Mouse (Mus musculus) cerebellum, adult 11 months (tissue): ENCODE measurements around the gene Gm17555.
"Not testable (repeated sequence)": the region's sequence is repeated elsewhere in the genome, so short reads cannot be mapped to it uniquely, and the experiment has no call there.

ENCODE experiments used
- DNase-seq: peaks from one replicate; pipeline ENCODE4 v3.0.0; 2022

The Gm17555 gene

DNA sequence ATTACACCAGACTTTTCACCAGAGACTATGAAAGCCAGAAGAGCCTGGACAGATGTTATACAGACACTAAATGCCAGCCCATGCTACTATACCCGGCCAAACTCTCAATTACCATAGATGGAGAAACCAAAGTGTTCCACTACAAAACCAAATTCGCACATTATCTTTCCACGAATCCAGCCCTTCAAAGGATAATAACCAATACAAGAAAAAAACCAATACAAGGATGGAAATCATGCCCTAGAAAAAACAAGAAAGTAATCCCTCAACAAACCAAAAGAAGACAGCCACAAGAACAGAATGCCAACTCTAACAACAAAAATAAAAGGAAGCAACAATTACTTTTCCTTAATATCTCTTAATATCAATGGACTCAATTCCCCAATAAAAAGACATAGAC lies at the start of gene Gm17555:
Gm17555 (plus strand) TSS at position 301 of the 400 bp plus-strand sequence.
- not testable (repeated sequence) for DNase-seq

DNA sequence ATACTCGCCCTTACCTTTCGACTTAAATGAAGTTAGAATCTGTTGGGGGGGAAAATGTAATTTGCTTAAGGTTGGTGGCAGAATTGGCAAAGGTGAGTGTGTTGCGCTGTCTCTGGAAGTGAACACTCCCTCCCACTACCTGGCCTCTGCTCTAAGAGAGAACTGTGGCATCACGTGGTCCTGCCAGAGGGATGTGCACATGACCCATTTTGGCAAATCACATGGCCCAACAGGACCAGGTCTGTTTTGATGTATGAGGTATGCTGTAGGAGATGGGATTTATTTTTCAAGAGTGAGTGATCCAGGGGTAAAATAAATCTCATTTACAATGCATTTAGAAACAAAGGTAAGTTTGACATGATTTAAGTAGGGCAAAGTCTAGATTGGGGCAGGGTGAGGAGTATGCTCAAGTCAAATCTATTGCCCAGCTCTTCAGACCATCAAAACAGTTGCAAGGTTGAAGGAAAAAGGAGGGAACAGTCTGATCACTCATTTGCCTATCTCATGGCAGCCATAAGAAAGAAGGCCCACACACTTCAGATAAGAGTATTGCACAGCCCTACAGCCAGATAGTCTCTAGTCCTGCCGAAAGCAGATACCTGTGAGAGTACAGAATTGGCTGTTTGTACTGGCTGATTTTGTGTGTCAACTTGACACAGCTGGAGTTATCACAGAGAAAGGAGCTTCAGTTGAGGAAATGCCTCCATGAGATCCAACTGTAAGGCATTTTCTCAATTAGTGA lies 49.5 kb upstream of the Gm17555 start:
- no peak for DNase-seq

DNA sequence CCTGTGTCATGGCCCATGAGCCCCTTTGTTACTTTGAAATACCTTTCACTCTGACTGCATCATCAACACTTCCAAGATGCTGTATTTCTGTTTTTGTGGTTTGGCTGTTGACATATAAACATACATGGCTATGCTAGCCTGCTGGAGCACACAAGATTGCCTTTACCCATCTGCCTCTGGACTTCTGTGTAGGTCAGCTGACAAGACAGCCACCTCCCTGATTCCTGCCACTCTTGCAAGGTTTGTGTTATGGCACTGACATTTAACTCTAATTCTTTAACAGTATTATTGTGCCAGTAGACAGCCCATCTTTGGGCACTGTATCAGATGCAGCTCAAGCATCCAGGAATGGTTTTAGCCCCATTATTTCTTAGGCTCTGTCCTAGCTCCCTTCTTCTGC lies 48.6 kb upstream of the Gm17555 start:
- DNase-seq, result no peak

DNA sequence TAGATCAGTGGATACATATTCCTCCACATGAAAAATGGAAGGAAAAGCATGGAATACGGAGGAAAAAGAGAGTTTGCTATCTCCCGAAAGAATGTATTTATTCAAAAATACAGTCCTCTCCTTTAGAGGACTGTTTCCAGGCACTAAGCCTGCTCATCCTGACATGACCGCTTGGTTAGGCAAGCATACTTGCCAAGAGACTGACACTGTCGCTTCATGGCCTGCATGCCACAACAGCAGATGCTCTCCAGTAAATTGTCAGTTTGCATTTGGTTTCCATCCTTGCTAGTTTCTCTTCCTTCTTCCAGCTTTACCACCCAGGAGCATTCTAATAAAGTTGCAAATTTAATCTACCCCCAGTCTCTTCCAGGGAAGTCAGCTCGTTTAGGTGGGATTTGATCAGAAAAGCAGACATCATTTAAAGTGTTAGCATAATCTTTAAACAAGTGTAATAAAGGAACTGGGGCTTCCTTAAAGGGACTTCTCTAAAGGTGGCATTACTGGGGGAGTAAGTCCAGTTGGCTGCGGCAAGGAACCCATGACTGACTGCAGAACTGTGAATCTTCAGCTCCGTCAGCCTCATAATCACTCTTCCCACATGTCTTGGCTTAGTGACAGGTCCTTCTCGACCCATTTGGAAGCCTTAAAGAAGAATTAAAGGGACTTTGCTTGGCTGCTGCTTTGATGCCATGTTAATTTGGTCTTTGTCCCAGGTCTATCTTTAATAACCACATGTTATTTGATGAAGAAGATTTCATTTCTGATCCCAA lies 47.9 kb upstream of the Gm17555 start:
- DNase-seq, result no peak

DNA sequence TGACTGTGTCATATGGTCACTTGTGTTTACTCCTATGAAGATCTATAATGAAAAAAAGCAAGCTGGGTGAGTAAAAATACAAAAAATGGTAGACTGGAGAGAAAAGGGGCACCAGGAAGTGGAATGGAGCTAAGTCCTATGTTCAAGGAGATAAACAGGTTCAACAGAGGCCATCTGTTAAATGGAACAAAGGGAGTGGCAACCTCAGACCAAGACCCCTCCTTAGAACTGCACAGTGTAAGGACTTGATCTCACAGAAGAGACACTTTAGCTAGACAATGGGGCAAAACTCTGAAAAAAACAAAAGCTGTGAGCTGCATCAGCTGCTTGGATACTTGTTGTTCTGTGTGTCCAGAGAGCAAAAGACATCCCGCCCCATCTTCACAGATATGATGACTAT lies 43.5 kb upstream of the Gm17555 start:
- no peak for DNase-seq

DNA sequence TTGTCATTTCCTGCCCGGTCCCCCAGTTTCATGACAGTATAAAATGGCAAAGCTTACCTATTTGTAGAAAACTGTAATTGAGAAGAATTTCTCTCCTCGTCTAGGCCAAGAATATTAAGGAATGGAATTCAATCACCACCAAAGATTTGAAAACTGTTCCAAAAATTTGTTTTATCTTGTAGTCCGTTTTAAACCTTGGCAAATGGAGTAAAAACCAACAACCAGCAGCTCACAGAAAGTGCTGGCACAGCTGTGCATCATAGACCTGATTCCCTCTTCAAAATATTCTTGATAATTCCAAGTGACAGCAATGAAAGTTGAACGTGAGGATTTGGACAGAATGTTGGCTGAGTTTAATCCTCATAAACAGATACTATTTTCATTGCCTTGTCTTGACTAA lies 23.6 kb upstream of the Gm17555 start:
- DNase-seq, result no peak

DNA sequence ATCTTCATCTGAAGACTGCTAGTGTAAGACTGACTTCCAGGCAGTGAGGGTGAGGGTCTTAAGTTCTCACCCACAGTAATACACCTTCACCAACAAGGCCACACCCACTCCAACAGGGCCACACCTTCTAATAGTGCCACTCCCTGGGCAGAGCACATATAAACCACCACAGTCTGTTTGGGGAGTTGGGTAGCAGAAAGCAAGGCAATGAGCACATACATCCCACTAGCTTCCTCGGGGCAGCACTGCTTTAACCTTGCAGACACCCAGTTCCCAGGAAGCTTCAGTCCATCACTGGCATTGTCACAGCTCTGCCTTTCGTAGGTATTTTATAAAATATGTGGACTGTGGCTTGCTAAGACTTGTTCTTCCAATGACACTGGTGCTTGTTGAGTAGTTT lies 22.8 kb upstream of the Gm17555 start:
- no peak for DNase-seq

DNA sequence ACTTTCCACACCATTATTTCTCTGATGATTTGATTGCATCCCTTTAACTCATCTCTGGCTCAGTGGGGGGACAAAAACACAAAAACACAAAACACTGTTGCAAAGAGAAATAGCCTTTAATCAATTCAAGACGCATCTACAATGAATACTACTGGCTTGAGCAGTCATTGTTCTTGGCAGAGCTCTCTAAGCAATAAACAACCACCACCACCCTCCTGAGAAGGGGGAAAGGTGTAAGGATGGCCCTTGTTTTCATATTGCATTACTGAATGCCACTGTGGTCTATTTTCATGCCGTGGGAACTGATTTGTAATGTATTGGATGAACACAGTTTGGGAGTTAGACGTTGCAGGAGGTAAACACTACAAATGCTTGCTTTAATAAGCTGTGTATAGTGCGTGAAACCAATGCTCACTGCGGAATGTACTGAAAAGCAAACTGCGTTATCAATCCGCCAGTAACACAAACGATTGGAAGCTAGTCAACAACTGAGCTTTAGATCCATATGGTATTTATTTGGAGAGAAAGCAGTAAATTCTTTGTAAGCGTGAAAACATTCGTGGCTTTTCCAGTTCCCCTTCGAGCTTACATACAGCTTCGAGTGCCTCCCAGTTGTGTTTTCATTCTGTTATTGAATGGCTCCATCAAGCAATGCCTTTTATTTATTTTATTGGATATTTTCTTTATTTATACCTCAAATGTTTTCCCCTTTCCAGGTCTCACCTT lies 19.1 kb upstream of the Gm17555 start:
- no peak for DNase-seq

DNA sequence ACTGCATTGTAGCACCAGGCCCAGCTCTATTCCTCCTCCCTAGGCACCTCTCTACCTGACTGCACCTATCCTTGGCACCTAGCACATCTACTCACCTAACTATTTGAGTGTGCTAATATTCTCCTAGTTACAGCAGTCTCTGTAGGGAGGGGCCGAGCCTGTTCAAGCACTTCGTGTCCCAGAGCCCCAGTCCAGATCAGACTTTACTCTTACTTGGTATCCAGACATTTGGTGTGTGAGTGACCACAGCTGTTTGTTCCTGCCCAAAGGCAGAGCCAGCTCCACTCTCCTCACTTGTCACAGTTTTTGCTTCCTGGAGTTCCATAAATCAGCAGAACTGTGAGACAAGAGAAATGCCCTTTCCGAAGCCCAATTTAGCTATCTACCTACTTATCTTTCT lies 15.9 kb upstream of the Gm17555 start:
- no peak for DNase-seq

DNA sequence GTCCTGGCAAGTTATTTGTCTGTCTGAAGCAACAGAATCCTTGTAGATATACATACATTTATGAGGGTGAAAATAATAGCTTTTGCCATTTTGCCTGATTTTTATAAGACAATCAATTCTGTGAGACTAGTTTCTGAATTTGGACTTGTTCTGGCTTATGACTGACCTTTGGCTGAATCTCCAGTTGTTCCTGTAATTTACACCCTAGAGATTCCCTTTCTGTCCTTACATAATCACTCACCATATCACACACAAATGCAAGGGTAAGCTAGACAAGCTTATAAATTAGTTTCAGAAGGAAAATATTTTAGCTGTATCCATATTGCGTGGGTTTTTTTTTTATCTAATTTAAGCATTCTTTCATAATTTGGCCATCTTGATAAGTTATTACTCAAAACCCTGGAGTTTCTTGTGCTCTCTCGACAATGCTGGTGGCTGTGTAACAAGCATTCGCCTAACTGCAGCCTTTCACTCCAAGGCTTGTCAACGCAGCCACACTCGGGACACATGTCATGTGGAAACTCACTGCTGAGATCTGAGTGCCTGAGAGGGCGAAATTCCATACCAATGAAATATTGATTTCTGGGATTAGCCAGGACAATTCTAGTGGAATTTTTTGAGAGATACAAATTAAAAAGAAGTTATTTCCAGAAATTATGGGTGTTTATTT lies 3.8 kb upstream of the Gm17555 start:
- no peak for DNase-seq

DNA sequence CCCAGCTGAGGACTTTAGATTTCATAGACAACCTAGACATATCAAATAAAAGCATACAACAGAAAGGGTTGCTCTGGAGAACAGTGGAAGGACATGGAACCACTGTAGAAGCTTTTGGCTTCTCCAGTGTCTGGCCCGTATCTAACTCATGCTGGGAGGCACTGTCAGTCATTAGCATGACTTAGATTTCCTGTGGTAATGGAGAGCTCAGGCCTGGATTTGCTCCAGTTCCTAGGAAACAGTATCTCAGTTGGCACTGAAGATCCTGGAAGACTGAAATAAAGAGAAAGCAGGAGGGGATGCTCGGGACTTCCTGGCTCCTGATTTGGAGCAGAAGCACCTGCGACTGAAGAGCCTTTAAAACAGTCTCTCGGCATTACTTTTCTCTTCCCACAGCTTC lies 12.7 kb downstream of the Gm17555 start:
- no peak for DNase-seq

DNA sequence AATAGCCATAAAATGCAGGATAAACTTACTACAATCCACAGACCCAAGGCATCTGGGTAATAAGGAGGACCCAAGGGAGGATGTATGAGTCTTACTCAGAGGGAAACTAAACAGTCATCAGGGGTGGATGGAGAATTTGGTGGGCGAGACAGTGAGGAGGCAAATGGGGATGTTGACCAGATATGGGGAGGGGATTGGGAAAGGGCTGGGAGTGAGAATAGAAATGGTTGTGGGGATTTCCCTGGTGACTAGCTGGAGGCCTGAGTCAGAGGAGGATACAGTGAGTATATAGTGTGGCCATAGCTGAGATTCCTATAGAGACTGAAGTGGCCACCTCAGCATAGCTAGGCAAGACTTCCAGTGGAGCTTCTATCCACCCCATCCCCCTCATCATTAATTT lies 16.8 kb downstream of the Gm17555 start:
- no peak for DNase-seq

DNA sequence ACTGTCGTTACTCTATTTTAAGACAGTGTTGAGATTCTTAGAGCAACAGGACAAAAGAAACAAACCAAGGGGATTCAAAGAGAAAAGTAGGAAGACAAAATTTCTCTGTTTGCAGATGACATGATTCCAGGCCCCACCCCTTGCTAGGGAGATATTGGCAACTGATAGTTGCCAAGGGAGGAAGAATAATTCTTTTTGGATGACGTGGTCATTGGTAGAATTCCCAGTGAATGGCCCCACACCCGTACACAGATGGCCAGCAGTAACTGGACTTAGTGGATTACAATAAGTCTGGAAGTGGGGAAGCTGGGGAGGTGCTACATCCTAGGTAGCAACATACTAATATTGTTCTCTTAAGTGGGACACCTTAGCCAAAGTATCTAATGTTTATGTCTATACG lies 22.0 kb downstream of the Gm17555 start:
- no peak for DNase-seq

DNA sequence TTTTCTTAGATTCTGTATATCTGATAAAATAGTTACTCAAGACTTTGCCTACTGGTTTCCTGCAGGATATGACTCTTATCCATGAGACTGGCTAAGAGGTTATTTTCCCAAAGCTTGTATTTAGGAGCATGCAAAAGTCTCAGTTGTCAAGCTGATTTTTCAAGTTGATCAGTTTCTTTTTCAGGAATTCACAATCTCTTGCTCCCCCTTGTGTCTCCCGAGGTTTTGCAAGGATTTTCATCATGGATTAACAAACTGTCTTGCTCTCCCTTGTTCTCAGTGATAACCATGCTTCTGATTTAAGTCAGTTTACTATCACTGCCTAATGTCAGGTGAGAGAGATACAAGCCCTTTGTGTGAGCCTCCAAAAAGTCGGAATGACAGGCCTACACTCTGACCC lies 30.5 kb downstream of the Gm17555 start:
- no peak for DNase-seq

DNA sequence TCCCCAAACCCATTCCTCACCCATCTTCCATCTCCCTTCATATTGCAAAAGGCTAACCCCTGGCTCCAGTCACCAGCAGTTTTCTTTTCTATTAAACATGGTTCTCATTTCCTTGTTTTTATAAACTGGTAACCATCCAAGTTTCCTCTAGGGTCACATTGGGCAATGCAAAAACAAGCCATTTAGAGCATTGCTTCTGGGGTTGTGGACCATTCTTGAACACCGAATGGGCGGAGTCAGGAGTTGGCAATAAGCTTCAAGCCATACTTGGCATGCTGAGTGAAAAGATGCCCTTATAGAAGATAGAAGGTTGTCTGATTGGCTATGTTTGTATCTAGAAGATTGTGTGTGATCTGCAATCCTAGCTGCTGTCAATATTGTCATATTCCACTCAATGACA lies 33.6 kb downstream of the Gm17555 start:
- no peak for DNase-seq

DNA sequence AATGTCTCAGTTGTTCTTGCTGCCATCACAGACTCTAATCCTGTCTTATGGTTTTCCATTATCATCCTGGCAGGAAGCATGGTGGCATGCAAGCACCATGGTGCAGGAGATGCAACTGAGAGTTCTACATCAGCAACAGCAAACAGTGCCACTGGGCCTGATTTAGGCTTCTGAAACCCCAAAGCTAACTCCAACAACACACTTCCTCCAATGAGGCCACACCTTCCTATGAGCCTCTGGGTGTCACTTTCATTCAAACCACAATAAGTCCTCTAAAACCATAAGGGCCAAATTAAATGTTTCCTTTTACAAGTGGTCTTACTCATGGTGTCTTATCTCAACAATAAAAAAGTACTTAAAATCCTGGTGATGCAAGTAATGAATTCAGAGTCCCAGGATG lies 37.3 kb downstream of the Gm17555 start:
- no peak for DNase-seq
